Mouse (Mus musculus) gastrocnemius, postnatal 25 days (tissue): ENCODE results near the gene Ehd1. TPM values are rescaled to one million over a fixed set of nuclear protein-coding genes. Genes with fewer than 3 reads are reported as not detected.

Experiments used
- DNase-seq: peaks from one replicate; pipeline ENCODE4 v3.0.0; 2022
- total RNA-seq, 2 experiments: library from RNA; stranded (reverse); gene quantifications; 1 replicate in 1 of 2; 2 replicates in 1 of 2; pipeline ENCODE4 v1.2.3; 2021

Gene Ehd1
- total RNA-seq, 2 experiments from 2014 or later, result 33.1 to 34.3 TPM

DNA sequence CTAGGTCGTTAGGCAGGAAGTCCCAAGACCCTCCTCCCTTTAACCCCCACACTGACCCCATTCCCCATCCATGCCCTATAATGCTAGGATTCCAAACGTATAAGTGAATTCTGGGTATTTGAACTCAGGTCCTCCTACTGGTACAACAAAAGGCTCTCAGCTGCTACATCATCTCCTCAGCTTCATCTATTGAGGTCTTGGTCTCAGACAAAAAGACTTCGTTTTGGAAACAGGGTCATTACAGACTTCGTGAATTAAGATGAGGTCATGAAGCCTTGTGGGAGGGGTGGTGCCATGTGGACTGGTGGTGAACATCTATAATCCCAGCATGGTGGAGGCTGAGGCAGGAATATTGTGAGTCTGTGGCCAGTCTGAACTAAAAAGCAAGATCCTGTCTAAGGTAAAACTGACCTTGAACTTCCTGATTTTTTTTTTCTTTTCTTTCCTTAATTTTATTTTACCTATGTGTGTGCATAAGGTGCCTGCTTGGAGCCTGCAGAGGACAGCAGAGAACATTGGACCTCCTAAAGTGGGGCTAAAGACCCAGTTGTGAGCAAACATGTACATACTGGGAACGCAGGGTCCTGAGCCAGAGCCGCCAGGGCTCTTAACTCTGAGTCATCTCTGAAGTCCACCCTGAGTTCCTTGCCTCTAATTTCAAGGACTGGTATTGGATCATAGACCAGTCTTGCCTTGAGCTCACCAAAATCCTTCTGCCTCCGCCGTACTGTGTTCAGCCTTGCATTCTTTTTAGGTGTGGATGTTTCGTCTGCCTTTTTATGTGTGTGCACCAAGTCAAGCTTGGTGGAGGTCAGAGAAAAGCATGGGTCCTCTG is 57.5 kb downstream of the Ehd1 start:
- no peak for DNase-seq

DNA sequence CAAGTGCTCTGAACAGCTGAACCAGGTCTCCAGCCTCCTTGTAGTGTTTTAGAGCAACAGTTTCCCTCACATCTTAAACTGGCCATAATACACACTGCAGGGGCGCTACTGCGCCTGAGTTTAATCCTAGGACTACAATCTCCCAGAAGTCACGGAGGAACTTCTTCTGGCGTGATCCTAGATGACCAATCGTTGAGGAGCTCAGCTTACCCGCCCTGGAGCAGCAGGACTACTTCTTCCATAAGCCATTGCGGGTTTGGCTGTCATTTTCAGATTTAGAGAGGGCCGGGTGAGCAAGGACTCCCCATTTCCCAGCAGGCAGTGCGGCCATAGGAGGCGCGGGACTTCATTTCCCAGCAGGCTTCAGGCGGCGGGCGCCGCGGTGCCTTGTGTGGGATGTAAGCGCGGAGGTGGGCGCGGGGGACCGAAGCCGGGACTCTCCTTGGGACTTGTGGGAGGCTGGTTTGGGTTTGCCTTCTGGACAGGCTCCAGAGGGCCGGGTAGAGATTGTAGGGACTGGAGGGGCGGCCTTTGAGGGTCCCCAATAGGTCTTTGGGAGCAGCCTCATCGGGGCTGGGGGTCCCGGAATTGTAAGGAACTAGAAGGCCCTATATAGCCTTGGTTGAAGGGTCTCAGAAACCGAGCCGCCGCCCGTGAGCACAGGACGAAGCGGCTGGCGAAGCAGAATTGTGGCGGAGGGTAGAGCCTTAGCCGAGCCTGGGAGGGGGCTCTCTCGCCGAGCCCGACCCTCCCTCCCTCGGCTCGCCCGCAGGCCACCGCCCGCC is 58.3 kb downstream of the Ehd1 start, which contains the start of gene Men1:
Gene Men1, plus strand, starts transcription at position 307 of the 785 bp plus-strand sequence.
- DNase-seq, result peak; percentile 94

DNA sequence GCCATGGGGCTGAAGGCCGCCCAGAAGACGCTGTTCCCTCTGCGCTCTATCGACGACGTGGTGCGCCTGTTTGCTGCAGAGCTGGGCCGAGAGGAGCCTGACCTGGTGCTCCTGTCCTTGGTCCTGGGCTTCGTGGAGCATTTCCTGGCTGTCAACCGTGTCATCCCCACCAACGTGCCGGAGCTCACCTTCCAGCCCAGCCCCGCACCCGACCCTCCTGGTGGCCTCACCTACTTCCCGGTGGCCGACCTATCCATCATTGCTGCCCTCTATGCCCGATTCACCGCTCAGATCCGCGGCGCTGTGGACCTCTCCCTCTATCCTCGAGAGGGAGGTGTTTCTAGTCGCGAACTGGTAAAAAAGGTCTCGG is 58.9 kb downstream of the Ehd1 start:
- no peak for DNase-seq

DNA sequence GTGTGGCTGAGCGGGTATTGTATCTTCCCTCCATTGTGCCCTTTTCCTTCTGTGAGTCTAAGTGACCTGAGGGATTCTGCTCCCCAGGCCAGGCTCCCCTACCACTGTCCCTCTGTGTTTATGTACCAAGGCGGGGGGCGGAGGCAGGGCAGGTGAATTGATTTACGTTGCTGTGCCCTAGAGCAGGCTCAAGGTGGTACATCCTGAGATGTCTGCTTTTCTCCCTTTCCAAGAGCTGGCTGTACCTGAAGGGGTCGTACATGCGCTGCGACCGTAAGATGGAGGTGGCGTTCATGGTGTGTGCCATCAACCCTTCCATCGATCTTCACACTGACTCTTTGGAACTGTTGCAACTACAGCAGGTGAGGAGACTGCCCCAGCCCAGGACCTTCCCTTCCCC is 60.4 kb downstream of the Ehd1 start:
- DNase-seq, result no peak

DNA sequence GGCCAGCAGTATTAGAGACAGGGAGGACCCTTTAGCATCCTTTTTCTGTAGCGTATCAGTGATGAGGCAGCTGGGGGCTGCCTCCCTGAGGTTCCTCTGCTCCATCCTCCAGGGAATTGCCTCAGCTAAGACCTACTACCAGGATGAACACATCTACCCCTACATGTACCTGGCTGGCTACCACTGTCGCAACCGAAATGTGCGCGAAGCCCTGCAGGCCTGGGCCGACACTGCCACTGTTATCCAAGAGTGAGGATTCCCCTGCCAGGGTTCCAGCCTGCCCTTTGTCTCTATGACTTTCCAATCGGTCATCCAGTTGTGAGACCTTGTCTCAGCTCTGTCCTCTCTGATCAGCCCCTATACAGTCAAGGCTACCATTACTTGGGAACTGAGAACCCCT is 61.6 kb downstream of the Ehd1 start:
- no peak for DNase-seq

DNA sequence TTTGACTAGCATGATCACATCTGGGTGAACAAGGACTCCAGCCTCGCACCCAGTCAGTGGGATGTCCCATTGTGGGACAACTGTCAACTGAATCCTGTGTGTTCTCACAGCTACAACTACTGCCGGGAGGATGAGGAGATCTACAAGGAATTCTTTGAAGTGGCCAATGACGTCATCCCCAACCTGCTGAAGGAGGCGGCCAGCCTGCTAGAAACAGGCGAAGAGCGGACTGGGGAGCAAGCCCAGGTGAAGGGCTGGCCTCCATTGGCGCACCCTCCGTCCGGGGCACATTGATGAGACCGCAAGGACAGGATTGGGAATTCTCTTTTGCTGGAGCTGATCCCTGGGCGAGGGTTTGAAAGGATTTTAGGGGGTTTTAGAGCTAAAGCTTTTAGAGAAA is 62.2 kb downstream of the Ehd1 start:
- DNase-seq, result no peak

DNA sequence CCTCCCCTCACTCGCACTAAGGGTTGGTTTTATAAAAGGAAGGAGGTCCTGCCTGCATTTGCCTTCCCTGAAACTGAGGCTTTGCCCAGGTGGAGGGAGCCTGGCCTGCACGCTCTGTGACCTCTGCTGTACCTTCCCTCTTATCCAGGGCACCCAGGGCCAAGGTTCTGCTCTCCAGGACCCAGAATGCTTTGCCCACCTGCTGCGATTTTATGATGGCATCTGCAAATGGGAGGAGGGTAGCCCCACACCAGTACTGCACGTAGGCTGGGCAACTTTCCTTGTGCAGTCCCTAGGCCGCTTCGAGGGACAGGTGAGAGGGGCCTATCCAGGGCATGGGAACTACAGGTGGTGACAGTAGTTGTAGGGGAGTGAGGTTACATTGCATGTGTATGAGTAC is 62.7 kb downstream of the Ehd1 start:
- DNase-seq, result no peak

DNA sequence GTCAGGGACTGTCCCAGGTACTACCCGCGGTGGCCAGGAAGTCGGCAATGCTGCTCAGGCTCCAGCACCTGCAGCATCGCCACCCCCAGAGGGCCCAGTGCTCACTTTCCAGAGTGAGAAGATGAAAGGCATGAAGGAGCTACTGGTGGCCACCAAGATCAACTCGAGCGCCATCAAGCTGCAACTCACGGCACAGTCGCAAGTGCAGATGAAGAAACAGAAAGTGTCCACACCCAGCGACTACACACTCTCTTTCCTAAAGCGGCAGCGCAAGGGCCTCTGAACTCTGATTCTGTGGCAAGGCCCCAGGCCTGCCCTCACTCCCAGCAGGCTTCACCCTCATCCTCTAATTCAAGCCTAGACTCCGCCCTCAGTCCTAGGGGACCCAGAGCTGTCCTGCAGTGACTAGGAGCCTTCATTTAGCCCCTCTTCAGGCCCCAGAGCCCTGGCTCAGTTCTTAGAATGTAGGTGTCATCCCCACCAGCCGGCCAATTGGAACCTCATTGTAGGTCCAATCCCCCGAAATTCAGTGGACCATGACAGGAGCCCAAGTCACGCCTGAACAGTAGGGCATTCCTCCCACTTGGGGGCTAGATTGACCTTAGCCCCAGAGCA is 63.5 kb downstream of the Ehd1 start:
- DNase-seq, result no peak

DNA sequence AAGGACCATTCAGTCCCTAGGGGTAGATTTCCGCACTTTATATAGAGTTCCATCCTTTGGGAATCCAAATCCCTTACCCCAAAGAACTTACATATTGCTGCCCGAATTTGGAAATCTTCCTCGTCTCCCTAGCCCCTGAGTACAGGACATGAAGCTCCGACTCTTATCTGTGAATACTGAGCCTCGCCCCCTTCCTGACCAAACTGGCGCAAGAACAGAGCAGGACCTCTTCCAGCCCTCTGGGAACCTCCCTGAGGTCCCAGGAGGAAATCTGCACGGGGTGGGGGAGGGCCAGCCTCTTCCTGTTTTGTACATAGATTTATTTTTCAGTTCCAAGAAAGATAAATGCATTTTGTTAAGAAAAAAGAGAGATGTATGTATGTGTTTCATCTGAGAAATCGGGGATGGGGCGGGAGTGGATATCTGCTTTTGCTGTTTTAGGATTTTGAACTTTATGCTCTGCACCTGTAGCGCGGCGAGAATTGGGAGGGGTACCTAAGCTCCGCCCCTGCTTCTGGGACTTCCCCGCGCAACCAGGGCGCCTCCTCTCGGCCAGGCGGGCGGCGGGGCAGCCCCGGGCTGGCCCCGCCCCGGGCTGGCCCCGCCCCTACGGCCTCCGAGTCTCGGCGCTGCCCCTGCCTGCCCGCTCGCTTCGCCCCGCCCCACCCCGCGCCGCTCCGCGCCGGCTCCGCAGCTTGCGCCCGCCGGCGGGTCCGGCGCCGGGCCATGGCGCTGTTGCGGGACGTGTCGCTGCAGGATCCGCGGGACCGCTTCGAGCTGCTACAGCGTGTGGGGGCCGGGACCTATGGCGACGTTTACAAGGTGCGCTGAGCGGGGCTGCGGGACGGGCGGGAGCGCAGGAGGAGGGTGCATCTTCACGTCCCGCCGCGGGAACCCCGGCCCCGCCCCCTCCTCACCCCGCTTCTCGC is 64.3 kb downstream of the Ehd1 start, which contains the start of gene Map4k2:
Gene Map4k2, plus strand, starts transcription at position 612 of the 929 bp plus-strand sequence.
- DNase-seq, result peak; percentile 91

DNA sequence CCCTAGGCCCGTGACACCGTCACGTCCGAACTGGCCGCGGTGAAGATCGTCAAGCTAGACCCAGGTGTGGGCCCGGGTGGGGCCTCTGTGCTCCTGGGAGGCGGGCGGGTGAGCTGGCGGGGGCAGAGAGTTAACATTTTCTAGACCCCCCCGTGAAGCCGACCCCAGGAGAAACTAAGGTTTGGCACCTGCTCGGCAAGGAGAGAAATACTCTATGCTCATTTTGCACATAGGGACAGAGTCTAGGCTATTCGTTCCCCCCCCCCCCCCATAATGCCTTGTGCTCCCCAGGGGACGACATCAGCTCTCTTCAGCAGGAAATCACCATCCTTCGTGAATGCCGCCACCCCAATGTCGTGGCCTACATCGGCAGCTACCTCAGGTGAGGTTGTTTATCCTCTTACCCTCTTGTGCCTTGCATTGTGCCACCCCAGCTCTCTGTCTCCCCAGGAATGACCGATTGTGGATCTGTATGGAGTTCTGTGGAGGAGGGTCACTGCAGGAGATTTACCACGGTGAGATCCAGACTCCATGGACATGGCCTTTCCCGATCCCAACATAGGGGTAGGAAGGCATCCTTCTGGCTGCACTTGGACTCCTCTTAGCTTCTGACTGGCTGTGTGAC is 65.0 kb downstream of the Ehd1 start:
- DNase-seq, result no peak

DNA sequence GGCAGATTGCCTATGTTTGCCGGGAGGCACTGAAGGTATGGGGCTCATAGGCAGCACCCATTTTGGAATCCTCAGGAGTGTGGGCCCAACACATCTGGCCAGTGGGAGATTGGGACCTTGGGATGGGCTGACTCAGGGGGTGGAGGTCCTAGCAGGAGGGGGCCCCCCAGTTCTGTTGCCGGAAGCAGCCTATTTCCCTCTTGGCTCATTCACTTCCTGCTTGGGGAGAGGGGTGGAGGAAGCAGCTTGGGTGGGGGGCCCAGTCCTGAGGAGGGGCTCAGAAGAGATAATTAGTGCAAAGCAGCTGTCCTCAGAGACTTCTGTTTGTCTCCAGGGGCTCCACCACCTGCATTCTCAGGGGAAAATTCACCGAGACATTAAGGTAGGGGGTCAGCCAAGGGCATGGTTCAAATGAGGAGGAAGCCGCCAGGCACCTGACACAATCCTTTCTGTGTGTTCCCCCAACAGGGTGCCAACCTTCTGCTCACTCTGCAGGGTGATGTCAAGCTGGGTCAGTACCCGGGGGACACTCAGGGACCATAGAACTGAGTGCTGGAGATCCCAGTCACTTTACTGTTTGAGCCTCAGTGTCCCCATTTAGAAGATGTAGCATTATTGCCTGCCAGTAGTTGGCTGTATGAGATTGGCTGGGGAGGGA is 65.9 kb downstream of the Ehd1 start:
- DNase-seq, result no peak

DNA sequence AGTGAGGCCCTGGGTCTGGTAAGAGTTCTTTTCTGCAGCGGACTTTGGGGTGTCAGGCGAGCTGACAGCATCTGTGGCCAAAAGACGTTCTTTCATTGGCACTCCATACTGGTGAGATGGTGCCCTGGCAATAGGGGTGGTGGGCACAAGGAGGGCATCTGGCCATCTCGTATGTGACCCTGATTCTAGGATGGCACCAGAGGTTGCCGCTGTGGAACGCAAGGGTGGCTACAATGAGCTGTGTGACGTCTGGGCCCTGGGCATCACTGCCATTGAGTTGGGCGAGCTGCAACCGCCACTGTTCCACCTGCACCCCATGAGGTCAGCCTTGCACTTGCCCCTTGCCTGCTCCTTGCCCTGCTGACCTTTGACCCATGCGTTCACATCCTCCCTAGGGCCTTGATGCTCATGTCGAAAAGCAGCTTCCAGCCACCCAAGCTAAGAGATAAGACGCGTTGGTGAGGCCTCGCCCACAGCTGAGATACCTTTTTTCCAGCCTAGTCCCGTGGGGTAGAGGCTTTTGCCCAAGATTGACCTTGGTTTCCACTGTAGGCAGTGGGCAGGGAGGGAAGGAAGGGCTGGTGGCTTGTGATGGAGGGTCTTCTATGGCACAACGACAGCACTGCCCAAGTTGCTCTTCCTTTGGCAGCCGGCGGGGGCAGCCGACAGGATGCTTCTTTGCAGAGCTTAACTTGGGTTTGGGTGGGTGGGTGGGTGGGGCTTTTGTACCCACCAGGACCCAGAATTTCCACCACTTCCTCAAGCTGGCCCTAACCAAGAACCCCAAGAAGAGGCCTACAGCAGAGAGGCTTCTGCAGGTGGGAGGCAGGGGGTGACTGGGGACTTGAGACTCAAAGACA is 66.8 kb downstream of the Ehd1 start:
- no peak for DNase-seq

DNA sequence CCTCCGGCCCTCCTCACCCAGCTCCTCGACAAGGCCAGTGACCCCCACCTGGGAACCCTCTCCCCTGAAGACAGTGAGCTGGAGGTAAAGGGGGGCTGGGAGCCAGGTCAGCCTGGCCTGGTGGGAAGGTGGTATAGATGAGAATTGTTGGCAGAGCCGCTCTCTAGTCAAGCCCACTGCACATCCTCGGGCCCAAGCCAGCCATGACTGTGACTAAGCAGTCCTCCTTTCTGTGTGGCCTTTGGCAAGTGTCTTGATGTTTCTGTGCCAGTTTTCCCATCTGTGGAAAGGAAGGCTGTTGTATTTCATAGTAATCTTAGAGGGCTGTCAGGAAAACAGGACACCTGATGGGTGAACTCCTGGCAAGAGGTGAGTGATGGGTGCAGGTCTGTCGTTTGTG is 67.5 kb downstream of the Ehd1 start:
- no peak for DNase-seq

DNA sequence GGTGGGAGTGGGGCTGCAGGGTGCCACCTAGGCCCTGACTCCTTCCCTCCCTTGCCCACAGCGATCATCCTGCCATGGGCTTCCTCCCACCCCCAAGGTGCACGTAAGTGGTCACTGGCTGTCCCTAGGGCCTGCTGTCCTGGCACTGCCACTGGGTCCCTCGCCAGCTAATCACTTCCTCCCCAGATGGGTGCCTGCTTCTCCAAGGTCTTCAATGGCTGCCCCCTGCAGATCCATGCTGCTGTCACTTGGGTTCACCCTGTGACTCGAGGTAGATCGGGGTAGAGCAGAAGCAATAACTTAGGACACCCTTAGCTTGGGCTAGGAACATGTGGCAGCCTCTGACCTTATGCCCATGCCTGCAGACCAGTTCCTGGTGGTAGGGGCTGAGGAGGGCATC is 69.5 kb downstream of the Ehd1 start:
- no peak for DNase-seq

DNA sequence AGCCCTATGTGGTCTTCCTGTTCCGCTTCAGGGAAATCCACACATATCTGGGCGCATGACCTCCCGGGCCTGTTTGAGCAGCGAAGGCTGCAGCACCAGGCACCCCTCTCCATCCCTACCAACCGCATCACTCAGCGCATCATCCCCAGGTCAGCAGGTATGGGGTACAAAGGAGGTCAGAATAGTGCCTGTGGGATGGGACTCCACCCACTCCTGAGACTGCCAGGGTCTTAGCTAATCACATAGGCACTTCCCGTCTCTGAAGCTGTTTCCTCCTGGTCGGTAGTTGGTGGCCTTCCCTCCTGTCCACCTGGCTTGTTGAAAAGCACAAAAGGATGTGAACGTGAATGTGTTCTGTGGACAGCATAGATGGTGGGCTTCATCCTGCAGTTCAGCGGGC is 70.1 kb downstream of the Ehd1 start:
- DNase-seq, result no peak

DNA sequence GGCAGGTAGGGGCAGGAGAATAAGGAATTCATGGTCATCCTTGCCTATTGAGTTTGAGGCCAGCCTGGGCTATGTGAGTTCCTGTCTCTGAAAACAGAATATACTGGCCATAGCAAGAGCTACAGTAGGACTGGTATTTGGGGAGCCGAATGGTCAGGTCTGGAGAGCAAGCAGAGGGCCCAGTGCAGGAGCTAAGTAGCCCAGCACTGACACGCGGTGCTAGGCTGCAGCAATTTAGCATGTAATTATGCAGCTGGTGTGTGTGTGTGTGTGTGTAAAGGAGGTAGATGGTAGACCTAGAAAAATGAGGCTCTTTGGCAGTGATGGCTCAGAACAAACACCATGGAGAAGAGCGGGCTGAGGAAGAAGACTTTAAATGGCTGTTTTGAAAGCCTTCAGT is 71.1 kb downstream of the Ehd1 start:
- DNase-seq, result no peak

DNA sequence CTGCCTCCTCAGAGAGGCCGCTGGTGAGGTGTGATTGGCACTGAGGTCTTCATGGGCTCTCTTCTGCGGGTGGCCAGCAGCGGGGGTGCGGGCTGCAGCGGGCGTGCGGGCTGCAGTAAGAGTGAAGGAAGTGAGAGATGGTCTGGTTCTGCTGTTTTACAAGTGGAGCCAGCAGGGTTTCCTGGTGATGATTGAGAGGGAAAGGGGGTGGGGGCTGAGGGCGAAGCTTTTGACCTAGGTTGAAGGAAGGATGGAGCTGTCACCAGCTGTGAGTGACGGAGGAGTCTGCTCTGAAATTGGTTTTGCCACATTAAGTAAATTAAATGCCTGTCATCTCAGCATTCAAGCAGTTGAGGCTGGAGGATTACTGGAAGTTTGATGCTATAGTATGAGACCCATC is 72.2 kb downstream of the Ehd1 start:
- DNase-seq, result no peak

DNA sequence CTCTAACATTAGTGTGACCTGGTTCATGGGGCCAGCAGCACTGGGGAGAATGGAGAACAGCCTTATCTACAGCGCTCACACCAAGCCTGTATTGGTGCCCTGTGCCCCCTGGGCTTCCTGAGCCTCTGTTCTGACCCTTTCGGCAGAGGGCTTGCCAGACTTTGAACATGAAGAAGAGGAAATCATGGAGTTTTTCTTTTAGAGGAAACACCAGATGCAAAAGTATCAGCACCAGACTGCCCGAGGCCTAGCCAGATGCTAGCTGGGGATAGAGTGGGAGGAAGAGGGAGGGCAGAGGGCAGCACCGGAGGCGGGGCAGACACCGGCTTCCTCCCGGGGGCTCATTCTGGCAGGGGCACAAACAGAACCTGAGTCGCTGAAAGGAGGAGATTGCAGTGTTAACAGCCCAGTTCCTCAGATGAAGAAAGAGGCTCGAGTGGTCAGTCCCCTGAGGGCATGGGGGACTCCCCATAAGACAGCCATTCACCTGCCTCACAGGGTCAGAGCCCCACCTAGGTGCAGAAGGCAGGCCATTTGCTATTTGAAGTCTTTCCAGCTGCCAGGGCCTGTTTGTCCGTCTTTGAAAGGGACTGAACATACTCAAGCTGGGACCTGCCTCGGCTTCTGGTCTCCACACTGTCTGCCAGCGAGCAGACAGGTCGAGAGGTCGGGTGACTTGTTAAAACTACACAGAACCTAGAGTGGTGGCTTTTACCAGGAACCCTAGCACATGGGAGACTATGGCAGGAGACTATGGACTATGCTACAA is 72.9 kb downstream of the Ehd1 start:
- no peak for DNase-seq
